Mouse (Mus musculus) neural tube, embryonic 14.5 days (tissue): ENCODE results near the gene Fut8. TPM values are rescaled to one million over a fixed set of nuclear protein-coding genes. Genes with fewer than 3 reads are reported as not detected.
"Not testable (repeated sequence)": the region's sequence is repeated elsewhere in the genome, so short reads cannot be mapped to it uniquely, and the experiment has no call there.

ENCODE experiments used
- ATAC-seq: fragments of 200-750 bp; cut with Nextera tagmentation; 2 replicates; pipeline ENCODE4 v1.8.0; 2017; ENCODE audit warnings: low read depth, mild to moderate bottlenecking, moderate TSS enrichment, moderate library complexity
- H3K27ac ChIP-seq: fragments of 300-500 bp; sonication (generic); 2 replicates; pipeline ENCODE4 v1.5.1; 2014; ENCODE audit warnings: low read depth, mild to moderate bottlenecking, control low read depth, low read length, moderate library complexity, mixed read lengths
- H3K27me3 ChIP-seq: fragments of 300-500 bp; sonication (generic); 2 replicates; pipeline ENCODE4 v1.6.1; 2014; ENCODE audit warnings: low read length; ENCODE audit not compliant: control insufficient read depth, insufficient read depth
- H3K36me3 ChIP-seq: fragments of 300-500 bp; sonication (generic); 2 replicates; pipeline ENCODE4 v1.6.1; 2014; ENCODE audit warnings: low read length, mixed read lengths; ENCODE audit not compliant: control insufficient read depth, insufficient read depth
- H3K4me1 ChIP-seq: fragments of 300-500 bp; sonication (generic); 2 replicates; pipeline ENCODE4 v1.6.1; 2014; ENCODE audit warnings: low read length; ENCODE audit not compliant: control insufficient read depth, insufficient read depth
- H3K4me2 ChIP-seq: fragments of 300-500 bp; sonication (generic); 2 replicates; pipeline ENCODE4 v1.6.1; 2014; ENCODE audit warnings: mild to moderate bottlenecking, low read depth, low read length, control low read depth
- H3K4me3 ChIP-seq: fragments of 300-500 bp; sonication (generic); 2 replicates; pipeline ENCODE4 v1.5.1; 2014; ENCODE audit warnings: low read depth, low read length, control low read depth, mixed read lengths
- H3K9ac ChIP-seq: fragments of 300-500 bp; sonication (generic); replicated peaks from 2 replicates; pipeline ENCODE4 v1.6.1; 2014; ENCODE audit warnings: low read depth, mild to moderate bottlenecking, control low read depth, low read length, mixed read lengths
- H3K9me3 ChIP-seq: fragments of 300-500 bp; sonication (generic); 2 replicates; pipeline ENCODE4 v1.6.1; 2016; ENCODE audit warnings: low read length; ENCODE audit not compliant: control insufficient read depth
- WGBS: fragments of 180-500 bp; shearing (Covaris S2); extraction: QIAGEN DNeasy Blood & Tissue Kit; methylation state at CpG from one replicate; pipeline ENCODE4 v1.1.7; 2014; 5-methylcytosine and 5-hydroxymethylcytosine counted together
- polyA plus RNA-seq: library from polyadenylated mRNA; unstranded; fragments of >200 nt; fragmentation: Nextera tagmentation; extraction: Ambion mirVana; gene quantifications from 2 replicates; pipeline ENCODE4 v1.2.1, GENCODE M21; 2014

Fut8 gene
- polyA plus RNA-seq, 1 experiment from 2014 or later: 74.6 TPM

DNA sequence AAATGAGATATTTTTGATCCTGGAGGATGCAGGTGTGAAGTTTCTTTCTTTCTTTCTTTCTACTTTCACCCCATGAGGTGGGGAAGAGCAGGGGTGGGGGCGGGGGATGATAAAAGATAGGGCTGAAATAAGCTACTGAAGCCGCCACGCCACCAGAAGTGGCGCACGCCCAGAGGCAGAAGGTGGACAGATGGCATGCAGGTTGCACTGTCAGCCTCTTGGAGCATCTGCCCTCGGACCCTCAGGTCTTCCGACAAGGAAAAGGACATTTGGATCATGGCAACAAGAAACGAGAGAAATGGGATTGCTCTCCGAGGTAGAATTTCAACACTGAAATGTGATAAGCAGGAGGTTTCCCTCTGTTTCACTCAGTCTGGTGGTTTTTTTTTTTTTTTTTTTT is 273.3 kb downstream of the Fut8 start:
- H3K4me3 ChIP-seq: no peak overlapping the region
- no peaks in the 10 kb centered on the region for H3K9me3 ChIP-seq
- no peaks in the 10 kb centered on the region for H3K36me3 ChIP-seq
- H3K4me2 ChIP-seq: no peak overlapping the region
- no peak overlapping the region for H3K27ac ChIP-seq
- 83% methylated on average over 9 of the region's 9 CpGs for WGBS
- H3K9ac ChIP-seq: no peak overlapping the region
- H3K4me1 ChIP-seq: no peaks in the 10 kb centered on the region
- ATAC-seq: no peak
- no peaks in the 10 kb centered on the region for H3K27me3 ChIP-seq

DNA sequence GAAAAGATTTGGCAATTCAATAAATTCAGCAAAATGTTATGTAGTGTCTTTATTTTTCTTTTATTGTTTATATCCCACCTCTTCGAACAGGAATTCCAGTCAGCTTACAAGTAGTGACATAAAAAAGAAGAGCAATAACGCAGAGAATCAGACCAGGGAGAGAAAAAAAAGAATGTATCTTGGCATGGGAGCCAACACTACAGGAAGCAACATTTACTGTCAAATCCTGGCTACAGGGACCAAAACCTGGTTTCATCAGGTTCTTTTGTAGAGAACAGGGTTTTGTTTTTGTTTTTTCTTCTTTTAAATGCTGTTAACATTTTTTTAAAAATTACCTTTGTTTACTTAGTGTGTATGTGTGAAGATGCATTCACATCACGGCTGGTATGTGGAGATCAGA is 273.7 kb downstream of the Fut8 start:
- no peak overlapping the region for H3K9ac ChIP-seq
- H3K36me3 ChIP-seq: no peaks in the 10 kb centered on the region
- no peaks in the 10 kb centered on the region for H3K4me1 ChIP-seq
- no peaks in the 10 kb centered on the region for H3K27me3 ChIP-seq
- H3K9me3 ChIP-seq: no peaks in the 10 kb centered on the region
- WGBS: 83% methylated on average over 3 of the region's 3 CpGs
- H3K4me2 ChIP-seq: no peak overlapping the region
- no peak overlapping the region for H3K27ac ChIP-seq
- no peak for ATAC-seq
- H3K4me3 ChIP-seq: no peak overlapping the region

DNA sequence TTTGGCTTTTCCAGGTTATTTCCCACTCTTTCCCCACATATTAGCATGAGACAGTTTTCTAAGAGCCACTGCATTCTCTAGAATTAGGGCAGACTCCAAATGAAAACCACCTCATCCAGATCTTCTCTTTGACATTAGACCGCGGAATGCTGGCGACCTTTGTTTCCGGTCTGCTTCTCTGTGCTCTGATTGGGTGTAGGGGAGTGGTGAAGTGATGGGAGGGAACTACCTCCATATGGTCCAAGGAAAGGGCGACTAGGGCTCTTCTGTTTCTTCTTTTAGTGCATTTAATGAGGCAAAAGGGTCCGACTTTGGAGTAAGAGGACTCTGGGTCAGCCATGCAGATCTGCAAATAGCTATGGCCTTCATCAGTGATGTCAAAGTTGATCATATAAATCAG is 278.9 kb downstream of the Fut8 start:
- no peaks in the 10 kb centered on the region for H3K27me3 ChIP-seq
- no peak for ATAC-seq
- no peaks in the 10 kb centered on the region for H3K9me3 ChIP-seq
- no peaks in the 10 kb centered on the region for H3K36me3 ChIP-seq
- no peak overlapping the region for H3K9ac ChIP-seq
- no peak overlapping the region for H3K27ac ChIP-seq
- 85% methylated on average over 6 of the region's 6 CpGs for WGBS
- no peak overlapping the region for H3K4me2 ChIP-seq
- H3K4me1 ChIP-seq: no peaks in the 10 kb centered on the region
- H3K4me3 ChIP-seq: no peak overlapping the region

DNA sequence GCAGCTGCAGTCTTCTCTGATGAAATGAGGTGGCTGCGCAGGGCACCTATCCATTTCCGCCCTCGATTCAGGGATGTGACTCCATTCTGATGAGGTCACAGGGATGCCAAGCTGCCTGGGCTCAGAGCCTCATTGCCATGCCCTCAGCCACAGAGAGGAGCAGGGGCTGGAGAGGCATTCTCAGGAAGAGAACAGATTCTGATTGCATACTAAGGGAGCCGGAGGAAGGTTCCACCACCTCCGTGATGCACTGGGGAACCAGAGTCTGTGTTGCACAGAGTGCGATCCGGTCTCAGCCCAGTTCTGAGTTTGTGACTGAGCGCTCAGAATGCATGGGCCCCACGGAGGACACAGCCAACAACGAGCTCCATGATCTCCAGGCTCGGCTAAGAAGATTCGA is 279.8 kb downstream of the Fut8 start:
- Histone ChIP-seq H3K4me1 (no peaks in the 10 kb centered on the region), H3K4me3 (no peak overlapping the region), H3K27ac (no peak overlapping the region), H3K4me2 (no peak overlapping the region), H3K27me3 (no peaks in the 10 kb centered on the region), H3K9me3 (no peaks in the 10 kb centered on the region), H3K36me3 (no peaks in the 10 kb centered on the region), H3K9ac (no peak overlapping the region)
- 84% methylated on average over 12 of the region's 12 CpGs for WGBS
- ATAC-seq: no peak

DNA sequence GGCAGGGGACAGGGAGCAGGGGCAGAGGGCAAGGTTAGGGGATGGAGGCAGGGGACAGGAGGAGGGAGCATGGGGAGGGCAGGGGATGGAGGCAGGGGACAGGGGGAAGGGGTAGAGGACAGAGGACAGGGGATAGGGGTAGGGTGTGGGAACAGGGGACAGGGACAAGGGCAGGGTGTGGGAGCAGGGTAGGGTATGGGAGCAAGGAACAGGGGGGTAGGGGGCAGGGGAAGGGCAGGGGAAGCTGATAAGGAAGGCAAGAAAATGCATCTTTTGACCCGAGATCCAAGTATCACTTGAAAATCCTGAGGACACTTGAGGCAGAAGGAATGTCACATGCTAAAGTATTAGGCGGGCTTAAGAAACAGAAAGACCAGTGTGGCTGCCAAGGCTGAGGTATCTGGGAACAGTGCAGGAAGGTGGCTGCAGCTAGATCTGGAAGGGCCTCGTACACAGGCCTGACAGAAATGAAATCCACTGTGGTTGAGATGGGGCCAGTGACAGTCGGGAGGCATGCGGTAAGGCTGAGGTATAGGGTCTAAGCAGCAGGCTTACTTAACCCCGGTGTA is 281.7 kb downstream of the Fut8 start:
- no peak for ATAC-seq
- no peaks in the 10 kb centered on the region for H3K9me3 ChIP-seq
- H3K9ac ChIP-seq: no peak overlapping the region
- no peaks in the 10 kb centered on the region for H3K27me3 ChIP-seq
- no peaks in the 10 kb centered on the region for H3K36me3 ChIP-seq
- no peak overlapping the region for H3K4me2 ChIP-seq
- no peaks in the 10 kb centered on the region for H3K4me1 ChIP-seq
- WGBS: 82% methylated on average over 6 of the region's 6 CpGs
- H3K27ac ChIP-seq: no peak overlapping the region
- no peak overlapping the region for H3K4me3 ChIP-seq

DNA sequence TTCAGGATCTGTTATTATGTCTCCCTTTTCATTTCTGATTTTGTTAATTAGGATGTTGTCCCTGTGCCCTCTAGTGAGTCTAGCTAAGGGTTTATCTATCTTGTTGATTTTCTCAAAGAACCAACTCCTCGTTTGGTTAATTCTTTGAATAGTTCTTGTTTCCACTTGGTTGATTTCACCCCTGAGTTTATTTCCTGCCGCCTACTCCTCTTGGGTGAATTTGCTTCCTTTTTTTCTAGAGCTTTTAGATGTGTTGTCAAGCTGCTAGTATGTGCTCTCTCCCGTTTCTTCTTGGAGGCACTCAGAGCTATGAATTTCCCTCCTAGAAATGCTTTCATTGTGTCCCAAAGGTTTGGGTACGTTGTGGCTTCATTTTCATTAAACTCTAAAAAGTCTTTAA is 286.1 kb downstream of the Fut8 start:
- H3K36me3 ChIP-seq, H3K9me3 ChIP-seq, H3K27ac ChIP-seq, ATAC-seq, H3K27me3 ChIP-seq, H3K4me3 ChIP-seq, H3K4me1 ChIP-seq, H3K4me2 ChIP-seq, H3K9ac ChIP-seq: not testable (repeated sequence)
- 59% methylated on average over 3 of the region's 4 CpGs for WGBS
